Mouse (Mus musculus) embryonic facial prominence, embryonic 15.5 days (tissue): ENCODE measurements around the gene Dusp6. TPM values are rescaled to one million over a fixed set of nuclear protein-coding genes. Genes with fewer than 3 reads are reported as not detected.

Experiments
- ATAC-seq: fragments of 200-750 bp; cut with Nextera tagmentation; 2 replicates; pipeline ENCODE4 v1.8.0; 2017; ENCODE audit warnings: low read depth, moderate TSS enrichment; ENCODE audit not compliant: insufficient number of reproducible peaks, low FRiP score, low TSS enrichment
- H3K27ac ChIP-seq: fragments of 300-500 bp; sonication (generic); replicated peaks from 2 replicates; pipeline ENCODE4 v1.5.1; 2015; ENCODE audit warnings: mild to moderate bottlenecking, inconsistent platforms
- H3K27me3 ChIP-seq: fragments of 300-500 bp; sonication (generic); 2 replicates; pipeline ENCODE4 v1.6.1; 2015; ENCODE audit warnings: inconsistent platforms
- H3K36me3 ChIP-seq: fragments of 300-500 bp; sonication (generic); 2 replicates; pipeline ENCODE4 v1.6.1; 2015; ENCODE audit warnings: mild to moderate bottlenecking, inconsistent platforms
- H3K4me1 ChIP-seq: fragments of 300-500 bp; sonication (generic); 2 replicates; pipeline ENCODE4 v1.6.1; 2015; ENCODE audit warnings: inconsistent platforms
- H3K4me2 ChIP-seq: fragments of 300-500 bp; sonication (generic); replicated peaks from 2 replicates; pipeline ENCODE4 v1.6.1; 2015; ENCODE audit warnings: mild to moderate bottlenecking, inconsistent platforms
- H3K4me3 ChIP-seq: fragments of 300-500 bp; sonication (generic); replicated peaks from 2 replicates; pipeline ENCODE4 v1.5.1; 2015; ENCODE audit warnings: mild to moderate bottlenecking, inconsistent platforms
- H3K9ac ChIP-seq: fragments of 300-500 bp; sonication (generic); 2 replicates; pipeline ENCODE4 v1.6.1; 2015; ENCODE audit warnings: inconsistent platforms
- H3K9me3 ChIP-seq: fragments of 300-500 bp; sonication (generic); replicated peaks from 2 replicates; pipeline ENCODE4 v1.6.1; 2016; ENCODE audit warnings: inconsistent platforms
- WGBS: fragments of 180-500 bp; shearing (Covaris S2); methylation state at CpG from one replicate; pipeline ENCODE4 v1.1.7; 2015; 5-methylcytosine and 5-hydroxymethylcytosine counted together
- polyA plus RNA-seq: library from polyadenylated mRNA; unstranded; fragments of >200 nt; fragmentation: Nextera tagmentation; extraction: Ambion mirVana; gene quantifications from 2 replicates; pipeline ENCODE4 v1.2.1, GENCODE M21; 2015

Dusp6 gene
- polyA plus RNA-seq, 1 experiment from 2014 or later: 65.2 TPM

GRCm38 (mm10) chr10:99234336-99234735 lies 28.7 kb upstream of the Dusp6 start:
- H3K9me3 ChIP-seq: no peaks in the 10 kb centered on the region
- peaks cover 4% of the 10 kb centered on the region; the same call in 1 of the 2 replicates for H3K4me1 ChIP-seq
- WGBS: 87% methylated on average over 8 of the region's 8 CpGs
- H3K9ac ChIP-seq: no peak overlapping the region
- no peaks in the 10 kb centered on the region for H3K36me3 ChIP-seq
- H3K4me2 ChIP-seq: no peak overlapping the region
- no peak overlapping the region for H3K4me3 ChIP-seq
- H3K27me3 ChIP-seq: no peaks in the 10 kb centered on the region
- no peak overlapping the region for H3K27ac ChIP-seq
- ATAC-seq: no peak

- H3K4me3 ChIP-seq: no peak overlapping the region
- no peaks in the 10 kb centered on the region for H3K27me3 ChIP-seq
- no peak overlapping the region for H3K4me2 ChIP-seq
- no peaks in the 10 kb centered on the region for H3K36me3 ChIP-seq
- 86% methylated on average over 9 of the region's 9 CpGs for WGBS
- peaks cover 5% of the 10 kb centered on the region; the same call in 1 of the 2 replicates for H3K4me1 ChIP-seq
- no peak overlapping the region for H3K27ac ChIP-seq
- no peak overlapping the region for H3K9ac ChIP-seq
- ATAC-seq: no peak
- no peaks in the 10 kb centered on the region for H3K9me3 ChIP-seq
These were observed 27.9 kb upstream of the Dusp6 start for GRCm38 (mm10) chr10:99235081-99235480.

GRCm38 (mm10) chr10:99237205-99237832 lies 25.7 kb upstream of the Dusp6 start:
- Histone ChIP-seq H3K4me2 (no peak overlapping the region), H3K4me1 (peaks cover 16% of the 10 kb centered on the region), H3K36me3 (no peaks in the 10 kb centered on the region), H3K27me3 (no peaks in the 10 kb centered on the region), H3K4me3 (no peak overlapping the region), H3K9ac (no peak overlapping the region), H3K27ac (no peak overlapping the region), H3K9me3 (no peaks in the 10 kb centered on the region)
- WGBS: 65% methylated on average over 11 of the region's 11 CpGs
- ATAC-seq: no peak

GRCm38 (mm10) chr10:99238537-99238936 lies 24.5 kb upstream of the Dusp6 start:
- WGBS: 40% methylated on average over 11 of the region's 11 CpGs

GRCm38 (mm10) chr10:99241284-99241828 lies 21.7 kb upstream of the Dusp6 start:
- ATAC-seq: no peak
- H3K4me3 ChIP-seq: no peak overlapping the region
- H3K4me2 ChIP-seq: no peak overlapping the region
- H3K36me3 ChIP-seq: no peaks in the 10 kb centered on the region
- H3K27me3 ChIP-seq: no peaks in the 10 kb centered on the region
- peaks cover 22% of the 10 kb centered on the region for H3K4me1 ChIP-seq
- no peak overlapping the region for H3K27ac ChIP-seq
- H3K9ac ChIP-seq: no peak overlapping the region
- WGBS: 77% methylated on average over 7 of the region's 7 CpGs
- H3K9me3 ChIP-seq: no peaks in the 10 kb centered on the region

More at GRCm38 (mm10) chr10:99238537-99238936, 24.5 kb upstream of the Dusp6 start:
- H3K9me3 ChIP-seq: no peaks in the 10 kb centered on the region
- no peaks in the 10 kb centered on the region for H3K27me3 ChIP-seq
- H3K36me3 ChIP-seq: no peaks in the 10 kb centered on the region
- H3K27ac ChIP-seq: no peak overlapping the region
- H3K4me1 ChIP-seq: peaks cover 16% of the 10 kb centered on the region
- no peak for ATAC-seq
- H3K9ac ChIP-seq: no peak overlapping the region
- H3K4me3 ChIP-seq: no peak overlapping the region
- no peak overlapping the region for H3K4me2 ChIP-seq

GRCm38 (mm10) chr10:99241829-99242711 lies 21.0 kb upstream of the Dusp6 start:
- Histone ChIP-seq H3K27ac (peak overlapping the region; percentile 29), H3K36me3 (no peaks in the 10 kb centered on the region), H3K27me3 (no peaks in the 10 kb centered on the region), H3K4me3 (no peak overlapping the region), H3K9me3 (no peaks in the 10 kb centered on the region), H3K9ac (no peak overlapping the region), H3K4me1 (peaks cover 22% of the 10 kb centered on the region), H3K4me2 (no peak overlapping the region)
- ATAC-seq: 0 out of 2 replicates have a peak, but pooled peaks have one; percentile 34
- WGBS: 57% methylated on average over 16 of the region's 16 CpGs

GRCm38 (mm10) chr10:99242721-99243120 lies 20.3 kb upstream of the Dusp6 start:
- Histone ChIP-seq H3K9me3 (no peaks in the 10 kb centered on the region), H3K36me3 (no peaks in the 10 kb centered on the region), H3K27me3 (no peaks in the 10 kb centered on the region), H3K4me3 (no peak overlapping the region), H3K9ac (no peak overlapping the region), H3K4me1 (peaks cover 22% of the 10 kb centered on the region), H3K4me2 (no peak overlapping the region), H3K27ac (peak overlapping the region; percentile 29)
- ATAC-seq: no peak
- 64% methylated on average over 10 of the region's 10 CpGs for WGBS

GRCm38 (mm10) chr10:99243907-99244489 lies 19.0 kb upstream of the Dusp6 start:
- H3K9me3 ChIP-seq: no peaks in the 10 kb centered on the region
- no peaks in the 10 kb centered on the region for H3K36me3 ChIP-seq
- no peak overlapping the region for H3K4me2 ChIP-seq
- H3K4me1 ChIP-seq: peaks cover 22% of the 10 kb centered on the region
- no peaks in the 10 kb centered on the region for H3K27me3 ChIP-seq
- no peak for ATAC-seq
- H3K4me3 ChIP-seq: no peak overlapping the region
- no peak overlapping the region for H3K9ac ChIP-seq
- WGBS: 47% methylated on average over 5 of the region's 5 CpGs
- H3K27ac ChIP-seq: no peak overlapping the region

GRCm38 (mm10) chr10:99244655-99245260 lies 18.3 kb upstream of the Dusp6 start:
- no peak overlapping the region for H3K4me2 ChIP-seq
- WGBS: 31% methylated on average over 7 of the region's 7 CpGs
- no peak overlapping the region for H3K27ac ChIP-seq
- ATAC-seq: no peak
- H3K4me3 ChIP-seq: no peak overlapping the region
- no peak overlapping the region for H3K9ac ChIP-seq
- no peaks in the 10 kb centered on the region for H3K9me3 ChIP-seq
- no peaks in the 10 kb centered on the region for H3K36me3 ChIP-seq
- no peaks in the 10 kb centered on the region for H3K27me3 ChIP-seq
- peaks cover 16% of the 10 kb centered on the region; the same call in 1 of the 2 replicates for H3K4me1 ChIP-seq

- Histone ChIP-seq H3K4me1 (peaks cover 10% of the 10 kb centered on the region; the same call in 1 of the 2 replicates), H3K9ac (no peak overlapping the region), H3K9me3 (no peaks in the 10 kb centered on the region), H3K4me3 (no peak overlapping the region), H3K4me2 (no peak overlapping the region), H3K27me3 (no peaks in the 10 kb centered on the region), H3K36me3 (no peaks in the 10 kb centered on the region), H3K27ac (no peak overlapping the region)
- ATAC-seq: no peak
- 76% methylated on average over 20 of the region's 20 CpGs for WGBS
These were observed 16.1 kb upstream of the Dusp6 start for GRCm38 (mm10) chr10:99246797-99247508.
